Mouse (Mus musculus) skeletal muscle tissue, adult 2 months (tissue): ENCODE measurements around the gene Snx12.

Source experiments
- DNase-seq: peaks from one replicate; pipeline ENCODE4 v3.0.0-alpha.2; 2012; ENCODE audit warnings: low read depth, low spot score

The Snx12 gene

DNA sequence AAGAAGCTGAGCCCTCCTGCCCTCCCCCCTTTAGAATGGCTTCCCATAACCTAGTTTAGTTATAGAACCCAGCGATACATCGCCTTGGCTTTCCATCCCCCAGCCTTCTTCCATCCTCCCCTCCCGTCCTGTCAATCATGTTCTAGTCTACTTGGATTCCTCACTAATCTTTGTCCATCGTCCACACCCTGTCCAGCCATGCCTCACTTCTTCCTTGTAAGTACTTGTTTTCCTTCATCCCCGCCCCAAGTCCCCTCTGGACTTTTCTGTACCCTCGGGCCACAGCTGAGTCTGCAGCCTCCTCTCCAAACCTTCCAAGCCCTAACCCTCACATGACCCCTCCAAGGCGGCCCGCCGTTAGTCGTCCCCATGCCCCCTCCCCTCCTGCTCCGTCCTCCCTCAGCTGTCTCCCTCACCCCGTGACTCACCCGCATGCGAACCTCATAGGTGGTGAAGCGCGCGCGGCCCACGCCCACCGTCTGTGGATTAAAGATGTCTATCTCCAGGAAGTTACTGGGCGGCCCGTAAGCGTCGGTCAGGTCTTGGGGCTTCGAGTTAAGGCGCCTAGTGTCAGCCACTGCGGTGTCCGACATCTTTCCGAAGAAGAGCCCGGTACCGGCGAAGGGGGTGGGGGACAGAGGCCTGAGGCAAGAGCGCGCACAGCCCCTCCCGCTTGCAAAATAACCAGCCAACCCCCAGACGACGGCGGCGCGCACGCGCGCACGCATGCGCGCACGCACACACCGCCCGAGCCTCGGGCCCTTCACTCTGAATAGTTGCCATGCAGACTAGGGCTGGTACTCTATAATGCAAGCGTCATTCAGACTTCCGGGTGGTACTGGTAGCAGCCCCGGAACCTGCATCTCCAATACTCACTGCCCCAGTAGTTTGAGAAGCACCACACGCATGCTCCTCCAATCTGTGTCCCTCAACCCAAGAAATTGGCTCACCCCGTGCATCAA lies at the start of gene Snx12:
Gene Snx12 (minus strand): TSS at position 730 of the 962 bp plus-strand sequence.
- peak; percentile 93 for DNase-seq

DNA sequence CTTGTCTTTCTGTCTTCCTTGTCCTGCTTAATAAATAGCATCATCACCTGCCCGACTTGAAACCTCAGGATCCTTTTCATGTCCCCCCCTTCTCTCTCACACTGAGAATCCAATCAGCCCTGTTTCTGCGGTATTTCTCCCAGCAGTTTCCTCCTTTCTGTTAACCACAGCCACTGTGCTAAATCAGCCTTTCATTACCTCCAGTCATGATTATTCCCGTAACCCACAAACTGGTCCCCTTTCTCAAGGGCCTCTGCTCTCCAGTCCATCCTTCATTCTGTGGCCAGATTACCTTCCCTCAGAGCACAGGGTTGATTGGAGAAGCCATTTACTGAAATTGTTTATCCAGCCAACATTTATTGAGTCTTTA lies 46.4 kb upstream of the Snx12 start, which contains the start of gene Gm20489:
Gene Gm20489 (minus strand): TSS at position 269 of the 370 bp plus-strand sequence.
- DNase-seq = no peak

DNA sequence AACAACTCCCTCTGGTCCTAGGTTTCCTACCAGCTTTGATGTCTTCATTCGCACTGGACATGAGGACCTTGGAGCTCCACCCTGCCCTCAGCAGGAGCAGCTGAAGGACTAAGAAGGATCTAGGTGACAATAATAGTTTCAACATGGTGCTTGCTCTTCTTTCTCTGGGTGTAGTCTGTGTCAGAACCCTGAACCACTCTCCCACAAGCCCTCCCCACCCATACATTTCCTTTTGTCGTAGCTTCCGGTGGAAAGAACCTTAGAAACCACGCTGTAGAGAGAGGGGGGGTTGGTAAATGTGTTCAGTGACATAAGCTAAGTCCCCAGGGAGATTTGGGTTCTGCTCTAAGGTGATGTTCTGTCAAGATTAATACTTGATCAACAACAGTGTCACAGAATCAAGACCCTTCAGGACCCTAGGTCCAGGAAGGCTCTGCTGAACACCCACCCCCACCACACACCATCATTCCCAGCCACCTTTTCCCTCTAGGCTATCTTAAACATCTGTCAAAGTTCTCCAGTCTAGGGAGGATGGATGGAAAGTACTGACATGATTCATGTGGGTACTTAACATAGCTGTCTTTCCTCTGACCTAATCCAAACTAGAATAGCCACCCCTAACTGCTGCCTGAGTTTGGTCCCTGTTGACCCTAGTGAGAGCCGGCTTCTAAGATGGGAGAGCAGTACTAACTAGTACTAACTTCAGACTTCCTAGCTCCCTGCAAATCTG lies 45.8 kb upstream of the Snx12 start, which contains the start of gene Il2rg:
Gene Il2rg (minus strand): TSS at position 231 of the 730 bp plus-strand sequence.
- no peak for DNase-seq

DNA sequence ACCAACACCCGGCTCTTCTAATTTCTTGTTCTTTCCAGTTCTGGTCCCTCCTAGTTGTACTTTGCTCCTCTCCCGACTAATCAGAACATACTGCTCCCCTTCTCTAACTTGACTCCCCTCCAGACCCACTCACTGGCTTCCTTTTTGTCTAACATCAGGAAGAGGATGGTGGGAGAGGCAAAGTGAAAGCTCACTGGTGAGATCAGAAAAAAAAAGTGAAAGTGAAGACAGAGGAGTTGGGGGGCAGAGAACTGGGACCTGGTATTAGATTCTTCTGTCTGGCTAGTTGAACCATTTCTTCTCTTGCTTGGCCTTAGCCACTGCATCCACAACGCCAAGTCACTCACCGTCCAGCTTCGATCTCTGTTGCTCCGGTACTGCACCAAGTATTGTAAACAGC lies 44.3 kb upstream of the Snx12 start:
- DNase-seq = no peak

DNA sequence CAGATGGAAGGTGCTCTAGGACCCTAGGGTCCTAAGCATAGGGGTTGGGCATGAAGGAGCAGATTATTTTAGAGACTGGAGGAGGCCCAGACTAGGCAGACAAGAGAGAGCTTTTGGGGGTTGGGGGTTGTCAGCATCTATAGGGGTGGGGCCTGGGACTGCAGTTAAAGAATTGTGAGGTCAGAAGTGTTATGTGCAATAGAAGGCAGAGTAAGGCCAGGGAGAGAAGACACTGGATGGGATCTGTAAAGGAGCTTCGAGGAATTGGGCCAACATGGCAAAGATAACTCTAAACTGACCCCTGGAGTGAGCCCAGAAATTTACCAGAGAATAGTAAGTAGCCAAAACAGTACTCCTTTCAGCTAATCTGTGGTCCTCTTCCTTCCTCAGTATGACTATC lies 41.5 kb upstream of the Snx12 start, which contains the start of gene Gm614:
Gene Gm614 (minus strand): TSS at position 101 of the 400 bp plus-strand sequence.
- DNase-seq = no peak

DNA sequence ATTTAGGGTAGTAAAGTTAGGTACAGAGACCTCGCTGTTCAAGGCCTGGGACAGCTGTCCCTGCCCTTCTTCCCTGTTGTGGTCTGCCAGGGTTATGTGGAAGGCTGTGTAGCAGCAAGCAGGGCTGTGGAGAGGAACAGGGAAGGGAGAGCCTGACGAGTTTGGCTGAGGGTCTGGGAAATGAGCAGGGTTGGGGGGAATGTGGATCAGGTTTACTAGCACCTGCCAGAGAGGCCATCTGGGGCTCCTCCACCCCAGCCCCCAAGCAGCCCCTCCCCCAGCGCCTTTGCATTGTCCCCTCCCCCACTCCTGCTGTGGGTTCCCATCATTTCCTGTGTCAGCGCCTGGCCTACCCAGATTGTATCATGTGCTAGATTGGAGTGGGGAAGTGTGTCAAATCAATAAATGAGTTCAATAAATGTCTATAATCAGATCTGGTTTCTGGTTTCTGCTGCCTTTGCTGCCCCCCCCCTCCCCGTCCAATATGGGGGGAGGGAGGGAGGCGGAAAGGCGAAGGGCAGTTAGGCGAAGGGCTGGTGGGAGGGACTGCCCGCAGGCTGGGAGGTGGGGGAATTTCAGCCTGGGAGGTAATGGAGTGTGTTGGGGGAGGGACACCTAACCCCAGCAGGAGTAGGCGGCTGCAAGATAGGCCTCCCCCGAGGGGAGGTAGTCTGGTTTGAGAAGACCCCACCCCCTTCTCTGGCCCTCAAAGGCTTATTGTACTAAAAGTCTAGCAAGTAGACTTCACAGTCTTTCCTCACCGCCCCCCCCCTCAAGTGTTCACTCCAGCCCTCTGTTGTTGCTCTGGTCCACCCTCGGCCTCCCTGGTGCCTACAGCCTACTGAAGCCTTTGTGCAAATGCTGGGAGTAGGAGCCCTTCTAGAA lies 38.3 kb upstream of the Snx12 start:
- DNase-seq = no peak

DNA sequence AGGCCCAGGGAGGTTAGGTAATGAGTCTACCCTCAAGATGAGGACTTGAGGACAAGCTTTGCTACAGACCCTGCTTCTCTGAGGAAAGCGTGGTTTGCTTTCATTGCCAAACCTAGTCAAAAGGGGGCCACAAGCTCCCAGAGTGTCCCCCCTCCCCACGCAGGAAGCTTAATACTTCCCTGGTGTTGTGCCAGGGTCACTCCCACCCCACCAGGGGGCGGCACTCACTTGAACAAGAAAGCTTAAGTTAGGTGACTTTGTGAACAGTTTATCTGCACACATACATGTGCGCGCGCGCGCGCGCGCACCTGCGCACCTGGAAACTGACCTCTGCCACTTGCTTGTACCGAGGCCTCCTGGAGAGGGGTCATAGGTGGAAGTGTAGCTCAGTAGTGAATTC lies 34.2 kb upstream of the Snx12 start:
- no peak for DNase-seq

DNA sequence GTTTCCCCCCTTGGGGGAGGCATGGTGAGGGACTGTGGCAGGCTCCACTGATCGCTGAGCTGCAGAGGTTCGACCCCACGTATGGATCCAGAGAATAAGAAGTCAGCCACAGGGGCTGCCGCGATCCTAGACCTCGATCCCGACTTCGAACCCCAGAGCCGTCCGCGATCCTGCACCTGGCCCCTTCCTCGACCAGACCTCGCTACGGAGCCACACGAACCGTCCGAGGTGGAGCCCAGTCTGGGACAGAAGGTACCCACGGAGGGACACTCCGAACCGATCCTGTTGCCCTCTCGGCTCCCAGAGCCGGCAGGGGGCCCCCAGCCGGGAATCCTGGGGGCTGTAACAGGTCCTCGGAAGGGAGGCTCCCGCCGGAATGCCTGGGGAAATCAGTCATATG lies 32.4 kb upstream of the Snx12 start:
- no peak for DNase-seq

DNA sequence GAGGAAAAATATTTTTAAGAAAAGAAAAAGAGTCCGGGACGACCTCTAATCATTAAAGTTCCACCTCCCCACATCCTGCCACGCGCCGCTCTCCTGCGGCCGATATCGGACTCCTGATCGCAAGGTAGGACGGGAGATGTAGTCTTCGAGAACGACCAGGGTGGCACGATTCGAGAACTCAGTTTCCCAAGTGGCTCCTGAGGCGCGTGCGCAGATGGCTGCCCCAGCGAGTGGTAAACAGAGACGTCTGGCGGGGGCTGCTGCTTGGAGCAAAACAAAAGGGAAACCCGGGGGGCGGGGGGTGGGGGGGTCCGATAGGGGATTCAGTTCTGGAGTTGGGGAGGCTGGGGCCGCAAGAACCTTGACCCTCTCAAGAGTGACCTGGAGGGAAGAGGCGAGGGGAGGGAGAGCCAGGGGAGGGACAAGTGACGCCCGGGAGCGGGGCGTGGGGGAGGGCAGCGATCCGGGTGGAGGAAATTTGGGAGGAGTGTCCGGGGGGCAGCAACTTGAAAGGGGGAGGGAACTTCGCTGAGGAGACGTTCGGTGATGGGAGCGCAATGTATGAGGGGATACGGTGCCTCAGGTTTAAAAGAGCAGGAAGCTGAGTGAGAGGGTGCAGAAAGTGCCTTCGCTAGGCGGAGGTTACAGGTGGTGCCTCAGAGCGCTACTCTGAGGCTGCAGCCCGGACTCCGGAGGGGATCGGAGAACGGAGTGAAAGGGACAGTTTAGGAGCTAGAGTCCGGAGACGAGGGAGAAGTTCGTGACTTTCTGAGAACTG lies 31.8 kb upstream of the Snx12 start, which contains the start of gene Foxo4:
Gene Foxo4 (plus strand): TSS at position 577 of the 778 bp plus-strand sequence.
- peak; percentile 87 for DNase-seq

DNA sequence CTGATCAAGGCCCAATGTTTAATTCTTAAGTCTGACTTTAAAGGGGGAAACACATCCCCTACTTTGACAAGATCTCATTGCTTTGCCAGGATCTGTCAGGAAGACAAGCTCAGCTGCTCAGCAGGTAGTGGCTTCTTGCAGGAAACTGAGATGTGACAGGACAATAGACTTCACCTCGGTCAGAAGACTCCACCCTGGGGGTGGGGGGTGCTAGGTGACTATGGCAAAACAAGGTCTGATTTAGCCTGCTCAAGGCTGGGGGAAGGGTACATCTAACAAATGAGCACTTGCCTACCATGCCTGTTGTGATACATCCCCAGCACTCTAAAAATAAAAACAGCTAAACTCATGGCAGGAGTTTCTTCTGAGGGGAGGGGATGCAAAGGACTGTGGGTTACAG lies 22.6 kb upstream of the Snx12 start:
- DNase-seq = no peak

DNA sequence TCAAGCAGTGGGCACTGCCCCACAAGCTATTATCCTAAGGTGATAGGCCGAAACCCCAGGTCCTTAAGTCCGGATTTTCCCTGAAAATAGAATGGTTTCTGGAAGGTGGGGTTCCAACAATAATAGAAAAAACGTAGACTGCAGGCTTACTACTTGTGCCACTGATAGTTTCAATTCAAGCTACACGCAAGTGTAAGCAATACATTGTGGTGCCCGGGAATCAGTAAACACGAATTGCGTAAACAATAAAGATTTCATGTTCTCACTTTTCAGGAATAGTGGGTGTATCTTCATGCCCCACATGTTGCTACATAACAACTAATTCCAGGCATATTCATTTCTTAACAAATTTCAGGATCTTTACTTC lies 416 bp upstream of the Snx12 start:
- DNase-seq = no peak

DNA sequence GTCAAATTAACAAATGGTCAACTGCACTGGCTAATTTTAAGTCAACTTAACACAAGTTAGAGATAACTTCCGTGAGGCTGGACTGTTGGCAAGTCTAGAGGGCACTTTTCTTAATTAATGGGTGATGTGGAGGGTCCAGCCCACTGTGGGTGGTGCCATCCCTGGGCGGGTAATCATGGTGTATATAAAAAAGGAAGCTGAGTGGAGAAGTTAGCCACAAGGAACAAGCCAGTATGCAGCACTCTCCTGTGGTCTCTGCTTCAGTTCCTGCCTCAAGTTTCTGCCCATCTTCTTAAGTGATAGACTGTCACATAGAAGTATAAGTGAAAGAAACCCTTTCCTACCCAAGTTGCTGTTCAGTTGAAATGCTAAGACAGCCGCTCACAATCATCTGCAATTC lies 33.1 kb downstream of the Snx12 start:
- no peak for DNase-seq

DNA sequence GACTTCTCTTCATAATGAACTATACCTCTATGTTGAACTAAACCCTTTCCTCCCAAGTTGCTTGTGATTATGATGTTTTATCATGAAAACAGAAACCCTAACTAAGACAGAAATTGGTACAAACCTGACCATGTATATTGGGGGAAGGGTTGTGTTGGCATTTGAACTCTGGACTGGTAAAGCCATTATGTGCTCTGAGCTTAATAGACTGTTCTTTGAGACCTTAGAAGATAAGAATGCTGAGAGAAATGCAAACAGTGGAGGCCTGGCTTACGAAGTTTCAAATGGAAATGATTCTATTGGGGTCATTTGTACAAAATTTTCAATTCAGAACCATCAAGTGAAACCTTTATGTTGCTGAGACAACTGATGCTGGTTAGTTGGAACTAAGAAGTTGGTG lies 34.7 kb downstream of the Snx12 start:
- DNase-seq = no peak

DNA sequence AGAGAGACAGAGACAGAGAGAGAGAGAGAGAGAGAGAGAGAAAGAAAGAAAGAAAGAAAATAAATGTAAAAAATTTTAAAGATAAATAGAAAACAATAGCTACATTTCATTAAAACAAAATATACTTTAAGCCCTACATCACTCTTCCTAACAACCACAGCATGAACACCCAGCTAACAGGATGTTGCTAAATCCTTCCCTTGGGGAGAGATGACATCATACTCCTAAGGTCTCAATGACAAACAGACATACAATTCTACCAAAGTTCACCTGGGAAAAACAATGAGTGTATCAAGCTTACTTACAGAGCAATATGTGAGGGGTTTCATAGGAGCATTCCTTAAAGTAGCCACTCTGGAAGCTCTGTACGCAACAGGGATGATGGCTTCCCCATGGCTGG lies 49.0 kb downstream of the Snx12 start:
- no peak for DNase-seq

DNA sequence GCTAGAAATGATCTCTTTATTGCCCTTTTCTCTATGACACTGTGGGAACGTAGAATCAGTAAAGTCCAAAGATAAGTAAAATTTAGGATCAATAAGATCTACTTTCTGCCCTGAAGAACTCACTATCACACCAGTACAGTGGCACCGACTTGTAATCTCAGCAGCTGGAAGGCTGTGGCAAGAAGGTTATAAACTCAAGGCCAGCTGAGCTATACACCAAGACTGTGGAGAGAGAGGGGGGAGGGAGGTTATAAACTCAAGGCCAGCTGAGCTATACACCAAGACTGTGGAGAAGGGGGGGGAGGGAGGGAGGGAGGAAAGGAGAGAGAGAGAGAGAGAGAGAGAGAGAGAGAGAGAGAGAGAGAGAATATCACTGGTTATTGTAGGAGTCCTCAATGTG lies 53.9 kb downstream of the Snx12 start:
- no peak for DNase-seq

DNA sequence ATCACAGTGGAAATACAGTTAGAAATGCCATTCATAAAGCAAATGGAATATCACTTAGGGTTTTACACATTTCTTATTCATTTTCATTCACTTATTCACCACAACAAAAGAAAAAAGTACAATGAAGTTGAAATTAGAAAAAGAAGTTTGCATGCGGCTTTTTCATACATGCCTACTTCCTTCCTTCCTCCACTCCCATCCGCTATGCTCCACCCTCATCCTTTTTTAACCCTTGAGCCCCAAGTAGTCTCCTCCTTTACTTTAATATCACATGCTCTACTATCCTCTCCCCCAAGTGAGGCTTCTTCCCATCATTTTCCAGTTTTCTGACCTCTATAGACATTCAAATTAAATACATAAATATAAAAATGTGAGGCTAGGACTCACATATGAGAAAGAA lies 58.6 kb downstream of the Snx12 start:
- no peak for DNase-seq

DNA sequence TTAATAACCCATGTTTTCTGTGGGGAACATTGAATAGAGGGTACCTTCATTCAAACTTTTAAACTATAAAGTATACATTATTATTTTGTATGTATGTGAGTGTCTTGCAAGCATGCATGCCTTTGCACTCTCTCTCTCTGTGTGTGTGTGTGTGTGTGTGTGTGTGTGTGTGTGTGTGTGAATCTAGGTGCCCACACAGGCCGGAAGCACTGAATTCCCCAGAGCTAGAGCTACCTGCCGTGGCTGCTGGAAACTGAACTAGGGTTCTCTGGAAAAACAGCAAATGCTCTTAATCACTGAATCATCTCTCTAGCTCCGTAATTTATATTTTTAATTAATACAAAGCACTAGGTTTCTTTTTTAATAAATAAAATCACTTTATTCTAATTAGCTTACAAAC lies 59.1 kb downstream of the Snx12 start:
- no peak for DNase-seq

DNA sequence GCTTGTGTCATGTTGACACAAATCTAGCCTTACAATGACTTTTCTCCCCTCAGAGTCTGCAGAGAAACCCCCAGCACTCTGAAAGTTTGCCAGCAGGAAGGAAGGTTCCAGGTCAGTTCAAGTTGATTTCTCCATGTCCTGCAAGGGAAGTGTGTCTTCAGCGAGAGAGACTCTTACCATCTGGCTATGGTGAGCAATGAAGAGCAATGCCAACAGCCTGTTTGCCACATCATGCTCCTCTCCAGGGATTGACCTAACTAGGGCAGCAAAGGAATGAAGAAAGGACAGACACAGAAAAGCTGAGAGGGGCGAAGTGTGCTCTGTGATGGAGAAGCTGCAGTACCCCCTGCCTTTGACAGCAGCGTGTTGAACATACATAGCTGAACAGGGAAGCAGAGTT lies 59.8 kb downstream of the Snx12 start:
- DNase-seq = no peak

DNA sequence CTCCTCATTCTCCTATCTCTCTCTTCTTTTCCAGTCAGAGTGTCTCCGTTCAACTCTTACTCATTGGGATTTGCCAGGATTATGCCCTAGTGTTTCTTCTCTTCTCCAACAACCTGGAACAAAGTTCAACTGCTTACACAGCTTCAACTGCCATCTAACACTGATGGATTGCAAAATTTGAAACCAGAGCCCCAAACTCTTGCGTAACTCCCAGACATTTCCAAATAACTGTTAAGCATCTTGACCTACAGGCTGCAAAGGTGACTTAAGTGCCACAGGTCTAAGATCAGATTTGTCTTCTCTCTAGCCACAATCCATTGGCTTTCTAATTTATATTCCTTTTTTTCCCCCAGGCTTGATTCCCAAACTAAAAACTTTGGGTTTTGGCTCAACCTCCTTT lies 64.9 kb downstream of the Snx12 start:
- DNase-seq = no peak

DNA sequence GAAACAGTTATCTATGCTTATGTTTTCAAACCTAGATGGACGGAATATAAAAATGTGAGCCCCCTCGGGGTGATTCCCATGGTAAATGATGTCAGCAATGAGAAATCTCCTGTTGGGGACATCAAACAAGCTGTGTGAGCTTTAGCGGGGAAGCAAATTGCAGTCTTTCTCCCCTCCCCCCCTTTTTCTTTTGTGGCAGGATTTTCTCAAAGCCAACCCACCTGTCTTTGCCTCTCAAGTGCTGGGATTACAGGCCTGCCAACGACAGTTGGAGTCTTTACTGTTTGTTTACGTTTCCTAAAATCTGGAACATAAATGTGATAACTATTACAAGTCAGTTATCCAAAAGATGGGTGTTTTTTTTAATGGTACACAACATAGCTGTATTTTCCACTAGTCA lies 66.0 kb downstream of the Snx12 start:
- DNase-seq = no peak

DNA sequence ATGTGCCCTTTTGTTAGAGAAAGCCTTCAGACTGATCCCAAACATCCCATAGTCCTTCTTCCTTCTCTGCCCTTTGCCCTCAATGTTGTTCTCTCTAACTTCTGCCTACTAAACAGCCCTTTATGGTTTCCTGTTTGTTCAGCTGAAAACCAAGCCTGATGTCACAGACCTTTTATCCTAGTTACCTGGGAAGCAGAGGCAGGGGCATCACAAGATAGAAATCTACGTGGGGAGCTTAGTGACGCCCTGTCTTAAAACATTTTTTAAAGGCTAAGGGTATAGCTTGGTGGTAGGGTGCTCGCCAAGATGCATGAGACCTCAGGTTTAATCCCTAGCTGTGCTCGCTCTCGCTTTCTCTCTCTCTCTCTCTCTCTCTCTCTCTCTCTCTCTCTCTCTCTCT lies 74.9 kb downstream of the Snx12 start:
- DNase-seq = no peak
